Mouse (Mus musculus) left cerebral cortex, postnatal 4 days (tissue): ENCODE data around the gene Traf6. TPM values are rescaled to one million over a fixed set of nuclear protein-coding genes. Genes with fewer than 3 reads are reported as not detected.
A peak's percentile ranks its signal among the peaks of the same experiment; 100 is the strongest.

Experiments
- DNase-seq: peaks from one replicate; pipeline ENCODE4 v3.0.0-alpha.2; 2022
- intact Hi-C: fragments of 180-260 bp; cut with DNase I; formaldehyde crosslinking; loops from one replicate; pipeline ENCODE4 v1.15.1; 2025
- total RNA-seq, 2 experiments: library from RNA; stranded (reverse); gene quantifications; 2 replicates each; pipeline ENCODE4 v1.2.3; 2021

Gene Traf6
- total RNA-seq, 2 experiments from 2014 or later, result 13.9 to 17.7 TPM

GRCm38 (mm10) chr2:101693043-101693442 is 14.8 kb downstream of the Traf6 start:
- intact Hi-C loops, result loop anchor here (5.0 to 10.0 kb wide), 3 partner anchors 182 to 1392 kb away; partner anchors contain the start of gene Fjx1
- no peak for DNase-seq

DNA sequence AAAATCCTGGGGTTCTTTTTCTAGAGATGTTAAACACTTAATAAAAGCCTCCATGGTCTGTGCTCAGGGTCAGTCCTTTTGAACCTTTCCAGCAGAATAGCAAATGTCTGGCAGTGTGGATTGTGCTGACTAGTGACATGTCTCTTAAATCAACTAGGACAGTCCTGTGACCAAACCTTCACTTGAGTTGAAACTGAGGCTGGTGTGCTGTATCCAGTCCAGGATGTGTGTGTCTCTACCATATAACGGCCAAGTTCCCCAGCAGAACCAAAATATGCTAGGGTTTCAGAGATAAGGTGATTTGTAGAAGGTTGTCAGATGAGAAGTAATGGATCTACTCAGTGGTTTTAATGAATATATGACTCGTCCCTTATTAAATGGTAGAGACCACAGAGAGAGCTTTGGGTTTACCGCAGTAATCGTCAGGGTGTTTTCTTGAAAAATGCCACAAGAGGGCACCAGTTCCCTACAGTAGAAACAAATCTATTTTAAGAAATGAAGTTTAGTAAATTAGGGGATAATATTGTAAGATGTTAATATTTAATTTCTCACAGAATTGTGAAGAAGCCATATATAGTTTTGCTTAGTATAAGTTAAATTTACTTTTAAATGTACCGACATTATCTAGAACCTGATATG is 15.5 kb downstream of the Traf6 start:
- intact Hi-C loops, result loop anchor here (5.0 to 10.0 kb wide), 3 partner anchors 181 to 1391 kb away; partner anchors contain the start of gene Fjx1

GRCm38 (mm10) chr2:101695584-101695983 is 17.4 kb downstream of the Traf6 start:
- intact Hi-C loops, result loop anchor here (10.0 kb wide), 2 partner anchors 179 to 1389 kb away; no protein-coding TSS in a partner anchor
- no peak for DNase-seq

More for the DNA sequence above, 15.5 kb downstream of the Traf6 start:
- no peak for DNase-seq

GRCm38 (mm10) chr2:101699284-101699683 is 21.1 kb downstream of the Traf6 start:
- no peak for DNase-seq
- intact Hi-C loops, result loop anchor here (10.0 kb wide), 2 partner anchors 176 to 1386 kb away; no protein-coding TSS in a partner anchor

DNA sequence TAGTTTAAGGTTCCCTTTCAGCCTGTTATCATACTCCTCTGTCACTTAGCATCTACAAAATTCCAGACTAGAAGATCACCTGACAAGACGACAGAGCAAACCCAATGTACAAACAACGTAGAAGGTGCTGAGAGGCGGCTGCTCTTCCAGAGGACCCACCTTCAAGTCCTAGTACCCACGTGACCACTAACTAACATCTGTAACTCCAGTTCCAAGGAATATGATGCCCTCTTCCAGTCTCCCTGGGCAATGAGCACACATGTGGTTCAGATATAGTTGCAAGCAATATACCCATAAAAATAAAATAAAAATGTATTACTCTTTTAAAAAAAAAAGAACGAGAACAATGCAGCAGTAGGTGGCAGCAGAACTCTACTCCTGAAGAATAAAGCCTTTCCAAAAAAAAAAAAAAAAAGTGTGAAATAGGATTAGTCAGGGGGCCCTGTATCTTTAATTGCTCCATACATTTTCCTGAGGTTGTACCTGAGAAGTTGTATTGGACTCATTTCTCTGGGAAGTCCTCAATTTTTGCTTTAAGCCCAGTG is 27.8 kb downstream of the Traf6 start:
- intact Hi-C loops, result loop anchor here (5.0 kb wide), 1 partner anchor 746 kb away; the partner anchor contains the start of gene Fjx1
- DNase-seq, result no peak

GRCm38 (mm10) chr2:101711608-101712007 is 33.4 kb downstream of the Traf6 start:
- DNase-seq, result no peak
- intact Hi-C loops, result no loop called here

GRCm38 (mm10) chr2:101715650-101716323 is 37.6 kb downstream of the Traf6 start:
- peak; percentile 33 for DNase-seq
- intact Hi-C loops, result no loop called here

DNA sequence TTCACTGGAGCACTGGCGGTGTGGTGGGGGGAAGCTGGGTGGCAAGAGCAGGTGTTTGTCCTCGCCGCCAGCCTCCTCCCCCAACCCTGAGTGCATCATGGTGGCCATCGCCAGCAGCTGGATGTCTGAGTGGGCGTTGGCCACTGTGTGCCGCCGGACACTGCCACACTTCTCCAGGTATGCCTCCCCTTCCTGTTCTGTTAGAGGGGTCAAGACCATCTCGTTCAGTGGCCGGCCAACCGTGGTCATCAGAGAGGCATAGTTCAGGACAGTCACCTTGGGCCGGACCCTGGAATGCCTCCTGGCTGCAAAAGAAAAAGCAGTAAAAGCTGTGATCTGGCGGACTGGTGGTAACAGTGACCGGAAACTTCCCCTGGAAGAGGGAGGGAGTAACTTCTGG is 38.9 kb downstream of the Traf6 start:
- DNase-seq, result no peak
- intact Hi-C loops, result no loop called here

DNA sequence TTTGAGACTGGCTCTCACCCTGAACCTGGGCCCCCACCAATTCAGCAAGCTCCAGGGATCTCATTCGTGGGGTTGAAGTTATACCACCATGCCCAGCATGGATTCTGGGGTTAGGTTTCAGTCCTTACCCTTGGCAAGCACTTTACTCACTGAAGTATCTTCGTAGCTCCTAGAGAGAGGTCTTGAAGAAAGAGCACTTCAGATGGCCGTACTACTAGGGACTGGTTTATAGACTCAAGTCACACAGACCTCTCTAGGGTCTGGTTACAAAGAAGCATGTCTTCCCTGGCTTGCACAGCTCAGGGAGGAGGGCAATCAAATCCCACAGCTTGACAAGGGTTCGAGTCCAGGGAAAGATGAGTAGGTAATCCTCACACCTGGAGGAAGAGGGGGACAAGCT is 43.6 kb downstream of the Traf6 start:
- intact Hi-C loops, result loop anchor here (5.0 kb wide), 1 partner anchor 75 kb away; no protein-coding TSS in a partner anchor
- no peak for DNase-seq

- intact Hi-C loops, result loop anchor here (5.0 kb wide), 1 partner anchor 75 kb away; no protein-coding TSS in a partner anchor
- peak; percentile 38 for DNase-seq
These were observed 44.4 kb downstream of the Traf6 start for GRCm38 (mm10) chr2:101722370-101723332.

- DNase-seq, result no peak
- intact Hi-C loops, result loop anchor here (5.0 kb wide), 1 partner anchor 74 kb away; no protein-coding TSS in a partner anchor
These were observed 45.2 kb downstream of the Traf6 start for GRCm38 (mm10) chr2:101723333-101723881.

DNA sequence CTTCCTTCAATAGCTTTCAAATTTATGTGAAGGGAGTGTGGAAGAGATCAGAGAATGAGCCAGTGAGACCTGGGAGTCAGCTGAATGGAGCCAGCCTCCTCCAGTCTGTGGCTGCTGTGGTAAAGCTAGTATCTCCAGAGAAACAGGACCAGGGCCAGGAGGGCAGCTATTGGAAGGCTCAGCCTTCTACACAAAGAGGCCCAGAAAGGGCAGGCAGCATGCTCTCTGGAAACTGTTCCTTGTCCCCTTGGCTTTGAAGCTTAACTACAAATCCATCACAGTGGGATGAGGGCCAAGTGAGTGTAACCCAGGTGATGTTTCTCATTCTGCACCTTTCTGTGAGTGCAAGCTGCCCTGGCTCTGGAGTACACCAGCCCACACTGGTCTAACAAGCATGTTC is 49.6 kb downstream of the Traf6 start:
- intact Hi-C loops, result no loop called here
- no peak for DNase-seq

- intact Hi-C loops, result no loop called here
- DNase-seq, result no peak
These were observed 51.2 kb downstream of the Traf6 start for GRCm38 (mm10) chr2:101729472-101729871.

- peak; percentile 17 for DNase-seq
- intact Hi-C loops, result no loop called here
These were observed 52.7 kb downstream of the Traf6 start for GRCm38 (mm10) chr2:101730972-101731371.

- DNase-seq, result no peak
- intact Hi-C loops, result no loop called here
These were observed 54.6 kb downstream of the Traf6 start for GRCm38 (mm10) chr2:101732777-101733210.

GRCm38 (mm10) chr2:101733564-101733963 is 55.3 kb downstream of the Traf6 start:
- intact Hi-C loops, result no loop called here
- no peak for DNase-seq

- no peak for DNase-seq
- intact Hi-C loops, result no loop called here
These were observed 61.7 kb downstream of the Traf6 start for GRCm38 (mm10) chr2:101739914-101740313.

DNA sequence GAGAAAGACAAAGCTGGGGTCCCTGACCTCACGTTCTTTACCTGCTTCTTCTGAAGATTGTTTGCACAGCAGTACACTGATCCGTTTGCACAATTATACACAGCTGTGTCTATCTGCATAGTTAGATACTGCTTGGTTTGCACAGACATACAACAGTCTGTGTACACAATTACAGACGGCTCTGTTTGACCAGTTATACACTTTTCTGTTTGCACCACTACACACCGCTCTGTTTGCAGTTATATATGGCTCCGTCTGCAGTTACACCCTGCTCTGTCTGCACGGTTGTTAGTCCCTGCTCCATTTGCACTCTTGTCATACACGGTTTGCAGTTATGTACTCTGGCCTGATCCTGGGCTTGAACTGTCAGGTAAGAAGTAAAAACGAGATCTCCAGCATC is 63.4 kb downstream of the Traf6 start:
- DNase-seq, result no peak
- intact Hi-C loops, result no loop called here

- no peak for DNase-seq
- intact Hi-C loops, result no loop called here
These were observed 64.0 kb downstream of the Traf6 start for GRCm38 (mm10) chr2:101742072-101742860.
